Mouse (Mus musculus) liver, embryonic 11.5 days (tissue): ENCODE measurements around the gene Axin1. TPM values are rescaled to one million over a fixed set of nuclear protein-coding genes. Genes with fewer than 3 reads are reported as not detected.
A peak's percentile ranks its signal among the peaks of the same experiment; 100 is the strongest.

ENCODE experiments used
- ATAC-seq: fragments of 200-750 bp; cut with Nextera tagmentation; replicated peaks from 2 replicates; pipeline ENCODE4 v1.8.0; 2017; ENCODE audit warnings: moderate number of reproducible peaks, mild to moderate bottlenecking, moderate TSS enrichment, moderate library complexity; ENCODE audit not compliant: low FRiP score
- DNase-seq: peaks from one replicate; pipeline ENCODE4 v3.0.0-alpha.2; 2017; ENCODE audit warnings: low spot score
- H3K27ac ChIP-seq: fragments of 300-500 bp; sonication (generic); 2 replicates; pipeline ENCODE4 v1.5.1; 2014; ENCODE audit warnings: mild to moderate bottlenecking, low read depth, low read length, control low read depth
- H3K27me3 ChIP-seq: fragments of 300-500 bp; sonication (generic); replicated peaks from 2 replicates; pipeline ENCODE4 v1.6.1; 2014; ENCODE audit warnings: low read length, mixed read lengths; ENCODE audit not compliant: control insufficient read depth, insufficient read depth
- H3K36me3 ChIP-seq: fragments of 300-500 bp; sonication (generic); 2 replicates; pipeline ENCODE4 v1.6.1; 2014; ENCODE audit warnings: mild to moderate bottlenecking, low read length, moderate library complexity, mixed read lengths; ENCODE audit not compliant: control insufficient read depth, insufficient read depth
- H3K4me1 ChIP-seq: fragments of 300-500 bp; sonication (generic); replicated peaks from 2 replicates; pipeline ENCODE4 v1.6.1; 2014; ENCODE audit warnings: low read length, mixed read lengths; ENCODE audit not compliant: control insufficient read depth, insufficient read depth
- H3K4me2 ChIP-seq: fragments of 300-500 bp; sonication (generic); 2 replicates; pipeline ENCODE4 v1.6.1; 2014; ENCODE audit warnings: mild to moderate bottlenecking, control low read depth, moderate library complexity
- H3K4me3 ChIP-seq: fragments of 300-500 bp; sonication (generic); 2 replicates; pipeline ENCODE4 v1.5.1; 2014; ENCODE audit warnings: low read depth, low read length, control low read depth
- H3K9ac ChIP-seq: fragments of 300-500 bp; sonication (generic); 2 replicates; pipeline ENCODE4 v1.6.1; 2014; ENCODE audit warnings: low read depth, low read length, control low read depth
- H3K9me3 ChIP-seq: fragments of 300-500 bp; sonication (generic); 2 replicates; pipeline ENCODE4 v1.6.1; 2016; ENCODE audit warnings: low read length, inconsistent platforms, mixed read lengths; ENCODE audit not compliant: control insufficient read depth
- WGBS: fragments of 180-500 bp; shearing (Covaris S2); extraction: QIAGEN DNeasy Blood & Tissue Kit; methylation state at CpG from one replicate; pipeline ENCODE4 v1.1.7; 2014; 5-methylcytosine and 5-hydroxymethylcytosine counted together
- polyA plus RNA-seq: library from polyadenylated mRNA; unstranded; fragments of >200 nt; fragmentation: Nextera tagmentation; extraction: Ambion mirVana; gene quantifications from 2 replicates; pipeline ENCODE4 v1.2.1, GENCODE M21; 2014

The Axin1 gene
- polyA plus RNA-seq, 1 experiment from 2014 or later = 13.1 TPM

DNA sequence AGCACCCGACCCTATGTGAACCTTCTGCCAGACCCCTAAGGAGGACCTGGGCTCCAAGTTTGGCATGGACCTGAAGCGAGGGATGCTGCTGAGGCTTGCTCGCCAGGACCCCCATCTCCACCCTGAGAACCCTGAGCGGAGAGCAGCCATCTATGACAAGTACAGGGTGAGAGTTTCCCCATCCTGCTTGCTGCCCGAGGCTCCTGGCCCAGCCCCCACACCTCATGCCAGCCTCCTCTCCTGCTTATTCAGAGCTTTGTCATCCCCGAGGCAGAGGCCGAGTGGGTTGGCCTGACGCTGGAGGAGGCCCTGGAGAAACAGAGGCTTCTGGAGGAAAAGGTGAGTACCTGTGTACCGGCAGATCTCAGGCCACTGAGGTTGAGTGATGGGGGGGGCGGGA lies 13.3 kb upstream of the Axin1 start:
- no peak overlapping the region for H3K9ac ChIP-seq
- no peaks in the 10 kb centered on the region for H3K9me3 ChIP-seq
- ATAC-seq (no peak), DNase-seq (no peak)
- no peak overlapping the region for H3K27ac ChIP-seq
- H3K4me2 ChIP-seq = no peak overlapping the region
- no peaks in the 10 kb centered on the region for H3K27me3 ChIP-seq
- peaks cover 10% of the 10 kb centered on the region for H3K4me1 ChIP-seq
- H3K36me3 ChIP-seq = peaks cover 35% of the 10 kb centered on the region
- no peak overlapping the region for H3K4me3 ChIP-seq
- 94% methylated on average over 10 of the region's 10 CpGs for WGBS

DNA sequence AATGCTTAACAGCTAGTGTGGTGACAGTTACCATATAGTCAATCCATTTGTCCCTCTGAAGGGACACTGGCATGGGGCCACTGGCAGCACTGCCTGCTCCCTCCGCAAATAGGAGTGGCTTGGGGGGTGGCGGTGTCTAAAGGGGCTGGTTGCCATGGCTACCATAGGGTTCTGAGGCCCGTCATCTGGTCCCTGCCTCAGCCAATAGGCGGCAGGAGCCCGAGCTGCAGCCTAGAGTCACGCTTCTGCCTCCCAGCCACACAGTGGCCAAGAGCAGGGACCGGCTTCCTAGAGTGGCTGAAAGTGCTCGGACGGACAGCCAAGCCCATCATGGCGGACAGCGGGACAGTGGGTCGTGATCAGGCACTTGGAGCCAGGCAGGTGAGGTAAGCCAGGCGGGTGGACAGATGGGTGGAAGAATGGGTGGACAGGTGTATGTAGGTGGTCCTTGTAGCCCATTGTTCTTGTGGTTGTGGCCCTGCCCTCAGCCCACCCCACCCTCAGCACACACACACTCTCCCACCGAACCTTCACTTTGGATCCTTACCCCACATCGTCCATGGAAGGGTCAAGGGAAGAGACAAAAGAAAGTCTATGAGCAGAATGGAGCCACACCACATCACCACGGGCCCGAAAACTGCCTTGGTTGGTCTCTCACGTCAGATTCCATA lies 7.3 kb upstream of the Axin1 start:
- H3K27me3 ChIP-seq = no peaks in the 10 kb centered on the region
- H3K4me3 ChIP-seq = no peak overlapping the region
- DNase-seq (no peak), ATAC-seq (no peak)
- peaks cover 40% of the 10 kb centered on the region for H3K36me3 ChIP-seq
- H3K4me1 ChIP-seq = no peaks in the 10 kb centered on the region; the same call in 1 of the 2 replicates
- no peaks in the 10 kb centered on the region for H3K9me3 ChIP-seq
- H3K27ac ChIP-seq = no peak overlapping the region
- no peak overlapping the region for H3K9ac ChIP-seq
- no peak overlapping the region for H3K4me2 ChIP-seq
- 89% methylated on average over 18 of the region's 18 CpGs for WGBS

DNA sequence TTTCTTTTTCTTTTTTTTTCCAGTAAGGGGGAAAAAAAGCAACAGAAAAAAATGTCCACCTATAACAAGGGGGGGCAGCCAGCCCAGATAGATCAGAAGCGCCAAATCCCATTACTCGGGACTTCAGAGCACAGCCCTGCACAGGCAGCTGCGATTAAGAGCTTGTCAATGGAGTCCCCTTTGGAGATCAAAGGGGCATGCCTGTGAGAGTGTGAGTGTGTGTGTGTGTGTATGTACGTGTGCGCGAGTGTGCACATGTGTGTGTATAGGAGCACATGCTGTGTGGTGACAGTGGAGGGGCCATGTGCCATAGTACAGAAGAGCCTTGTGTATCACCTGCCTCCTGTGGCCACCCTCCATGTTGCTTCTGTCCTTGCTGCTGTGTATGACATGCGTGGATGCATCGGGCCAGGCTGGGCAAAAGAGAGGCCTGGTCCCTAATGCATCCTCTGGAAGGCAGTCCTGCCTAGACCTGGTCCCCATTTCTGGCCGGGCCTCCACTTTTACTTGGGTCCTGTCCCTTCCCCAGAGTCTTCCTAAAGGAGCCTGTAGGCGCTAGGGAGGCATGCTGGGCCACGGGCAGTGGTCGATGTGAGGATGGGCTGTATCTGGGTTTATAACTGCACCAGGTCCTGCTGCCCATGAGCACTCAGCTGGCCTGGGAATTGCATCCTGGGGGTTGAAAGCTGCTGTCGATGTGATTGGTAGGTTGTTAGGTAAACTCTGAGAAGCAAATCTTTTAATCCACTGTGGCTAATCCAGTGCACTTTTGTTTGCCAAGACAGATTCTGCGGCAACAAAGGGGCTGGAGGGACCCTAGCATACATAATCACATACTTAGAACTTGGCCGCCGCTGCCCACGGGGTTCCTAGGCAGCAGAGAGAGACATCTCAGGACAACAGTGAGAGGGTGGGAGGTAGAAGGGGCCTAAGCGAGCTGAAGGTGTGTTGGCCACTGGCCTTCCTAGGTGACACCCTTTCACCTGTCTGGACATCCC lies 6.3 kb upstream of the Axin1 start:
- 90% methylated on average over 18 of the region's 18 CpGs for WGBS
- no peaks in the 10 kb centered on the region for H3K9me3 ChIP-seq
- no peak overlapping the region for H3K4me3 ChIP-seq
- DNase-seq (no peak), ATAC-seq (no peak)
- no peak overlapping the region for H3K27ac ChIP-seq
- no peaks in the 10 kb centered on the region for H3K27me3 ChIP-seq
- no peak overlapping the region for H3K9ac ChIP-seq
- H3K4me1 ChIP-seq = no peaks in the 10 kb centered on the region; the same call in 1 of the 2 replicates
- H3K4me2 ChIP-seq = no peak overlapping the region
- peaks cover 32% of the 10 kb centered on the region for H3K36me3 ChIP-seq

DNA sequence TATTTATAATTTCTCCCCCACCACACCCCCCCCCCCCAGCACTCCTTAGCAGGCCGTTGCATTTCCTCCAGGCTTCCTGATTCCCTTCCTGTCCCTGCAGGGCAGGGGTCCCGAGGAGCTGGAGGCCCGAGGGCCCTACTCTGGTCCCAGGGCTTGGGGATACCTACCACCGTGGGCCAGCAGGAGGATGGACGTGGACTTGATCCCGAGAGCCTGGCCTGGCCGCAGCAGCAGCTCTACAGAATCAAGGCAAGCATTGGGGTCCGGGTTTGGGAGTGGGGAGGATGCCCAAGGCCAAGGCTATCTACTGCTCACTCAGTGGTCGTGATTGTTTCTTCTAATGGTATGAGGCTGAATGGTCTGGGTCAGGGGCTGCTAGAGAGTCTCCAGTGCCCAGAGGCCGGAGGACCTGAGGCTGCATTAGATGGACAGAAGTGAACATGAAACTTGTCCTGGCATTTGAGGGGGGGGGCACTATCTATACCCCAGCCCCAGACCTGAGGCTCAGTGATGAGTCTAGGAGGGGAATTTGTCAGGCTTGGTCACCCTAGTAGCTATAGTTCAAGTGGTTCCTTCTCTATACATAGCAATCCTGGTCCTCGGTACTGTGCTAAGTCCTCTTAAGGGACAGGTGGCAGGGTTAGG lies 1.3 kb upstream of the Axin1 start:
- Histone ChIP-seq H3K4me1 (peaks cover 15% of the 10 kb centered on the region), H3K4me3 (no peak overlapping the region), H3K27ac (peak overlapping the region; percentile 86; the same call in 1 of the 2 replicates), H3K4me2 (peak overlapping the region; percentile 76), H3K9me3 (no peaks in the 10 kb centered on the region), H3K9ac (peak overlapping the region; percentile 55), H3K36me3 (0 out of 2 replicates have a peak, but pooled peaks cover 1% of the 10 kb centered on the region), H3K27me3 (no peaks in the 10 kb centered on the region)
- 77% methylated on average over 11 of the region's 11 CpGs for WGBS
- no peak for ATAC-seq
- DNase-seq = no peak

DNA sequence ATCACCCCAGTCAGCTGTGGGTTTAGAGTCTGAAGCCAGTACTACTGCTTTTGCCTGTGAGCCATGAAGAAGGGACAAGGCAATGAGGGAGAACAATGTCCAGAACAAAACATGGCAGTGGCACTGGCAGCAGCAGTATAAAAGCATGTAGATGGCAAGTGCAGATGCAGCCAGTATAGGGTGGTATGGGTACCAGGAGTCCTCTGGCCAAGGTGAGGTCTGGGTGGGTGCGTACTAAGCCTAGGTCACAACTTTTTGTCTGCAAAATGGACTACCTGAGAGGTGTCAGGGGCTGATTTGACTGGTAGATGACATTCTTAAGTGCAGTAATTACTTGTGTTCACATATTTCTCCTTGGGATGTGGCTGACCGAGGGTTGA lies 747 bp upstream of the Axin1 start:
- DNase-seq (no peak), ATAC-seq (no peak)
- H3K9ac ChIP-seq = peak overlapping the region; percentile 55
- peak overlapping the region; percentile 98 for H3K4me3 ChIP-seq
- peaks cover 15% of the 10 kb centered on the region for H3K4me1 ChIP-seq
- H3K27me3 ChIP-seq = no peaks in the 10 kb centered on the region
- H3K4me2 ChIP-seq = peak overlapping the region; percentile 76
- no peaks in the 10 kb centered on the region for H3K36me3 ChIP-seq
- no peaks in the 10 kb centered on the region for H3K9me3 ChIP-seq
- WGBS = 66% methylated on average over 2 of the region's 2 CpGs
- H3K27ac ChIP-seq = peak overlapping the region; percentile 86

DNA sequence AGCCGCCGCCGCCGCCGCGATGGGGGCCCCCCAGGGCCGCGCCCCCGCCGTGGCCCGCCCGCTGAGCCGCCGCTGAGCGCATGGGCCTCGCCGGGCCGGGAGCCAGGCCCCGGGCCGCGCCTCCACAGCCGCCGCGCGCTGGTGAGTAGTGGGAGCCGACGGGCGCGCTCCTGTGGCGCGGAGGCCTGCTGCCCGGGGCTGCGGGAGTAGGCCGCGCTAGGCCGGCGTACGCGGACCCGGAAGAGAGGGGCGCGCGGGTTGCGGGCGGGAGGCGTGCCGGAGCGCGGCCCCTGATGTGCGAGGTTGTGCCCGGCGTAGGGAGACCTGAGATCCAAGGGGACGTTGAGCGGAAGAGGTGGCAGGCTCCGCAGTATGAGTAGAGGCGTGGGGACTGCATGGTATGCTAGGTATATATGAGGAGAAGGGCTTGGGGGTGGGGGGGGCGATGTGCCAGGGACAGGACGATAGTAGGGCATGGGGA lies 453 bp downstream of the Axin1 start:
- Histone ChIP-seq H3K4me3 (peak overlapping the region; percentile 98), H3K36me3 (peaks cover 10% of the 10 kb centered on the region; the same call in 1 of the 2 replicates), H3K9ac (peak overlapping the region; percentile 96), H3K27me3 (no peaks in the 10 kb centered on the region), H3K27ac (peak overlapping the region; percentile 86), H3K9me3 (no peaks in the 10 kb centered on the region), H3K4me2 (peak overlapping the region; percentile 76), H3K4me1 (peaks cover 15% of the 10 kb centered on the region)
- peak; percentile 65 for ATAC-seq
- under 1% methylated on average over 51 of the region's 58 CpGs for WGBS
- DNase-seq = no peak

DNA sequence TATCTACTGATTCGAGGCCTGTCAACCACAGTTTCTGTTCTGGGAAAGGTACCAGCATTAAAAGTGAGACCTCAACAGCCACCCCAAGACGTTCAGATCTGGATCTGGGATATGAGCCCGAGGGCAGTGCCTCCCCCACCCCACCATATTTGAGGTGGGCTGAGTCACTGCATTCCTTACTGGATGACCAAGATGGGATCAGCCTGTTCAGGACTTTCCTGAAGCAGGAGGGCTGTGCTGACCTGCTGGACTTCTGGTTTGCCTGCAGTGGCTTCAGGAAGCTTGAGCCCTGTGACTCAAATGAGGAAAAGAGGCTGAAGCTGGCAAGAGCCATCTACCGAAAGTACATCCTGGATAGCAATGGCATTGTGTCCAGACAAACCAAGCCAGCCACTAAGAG lies 4.3 kb downstream of the Axin1 start:
- WGBS = 85% methylated on average over 4 of the region's 4 CpGs
- ATAC-seq = no peak

DNA sequence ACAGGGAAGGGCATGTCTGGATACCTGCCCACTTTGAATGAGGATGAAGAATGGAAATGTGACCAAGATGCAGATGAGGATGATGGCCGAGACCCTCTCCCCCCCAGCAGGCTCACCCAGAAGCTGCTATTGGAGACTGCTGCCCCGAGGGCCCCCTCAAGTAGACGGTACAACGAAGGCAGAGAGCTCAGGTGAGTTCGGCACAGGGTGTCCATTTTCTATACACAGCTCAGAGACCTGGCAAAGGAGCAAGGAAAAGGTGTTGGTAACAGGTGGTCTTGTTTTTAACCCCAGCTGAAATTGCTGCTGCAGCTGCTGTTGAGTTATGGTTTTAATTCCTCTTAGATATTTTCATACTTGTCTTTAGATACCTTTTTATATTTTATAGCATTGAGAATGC lies 4.9 kb downstream of the Axin1 start:
- 98% methylated on average over 5 of the region's 5 CpGs for WGBS
- peaks cover 24% of the 10 kb centered on the region for H3K36me3 ChIP-seq

More for the DNA sequence above, 4.3 kb downstream of the Axin1 start:
- H3K9ac ChIP-seq = no peak overlapping the region
- H3K27ac ChIP-seq = no peak overlapping the region
- H3K4me3 ChIP-seq = no peak overlapping the region
- peaks cover 22% of the 10 kb centered on the region for H3K36me3 ChIP-seq
- H3K4me2 ChIP-seq = no peak overlapping the region
- no peak for DNase-seq
- H3K4me1 ChIP-seq = peaks cover 15% of the 10 kb centered on the region
- no peaks in the 10 kb centered on the region for H3K27me3 ChIP-seq
- no peaks in the 10 kb centered on the region for H3K9me3 ChIP-seq

More for the DNA sequence above, 4.9 kb downstream of the Axin1 start:
- Histone ChIP-seq H3K27ac (no peak overlapping the region), H3K4me2 (no peak overlapping the region), H3K4me1 (peaks cover 11% of the 10 kb centered on the region), H3K9ac (no peak overlapping the region), H3K4me3 (no peak overlapping the region), H3K9me3 (no peaks in the 10 kb centered on the region), H3K27me3 (no peaks in the 10 kb centered on the region)
- no peak for DNase-seq
- no peak for ATAC-seq
